Mouse (Mus musculus) olfactory bulb, adult 2 months (tissue): Measurements from ENCODE around the gene Gm20532.

Experiments
- CTCF ChIP-seq: fragments of 200-500 bp; IDR thresholded peaks from 2 replicates; pipeline ENCODE4 v1.5.1; 2012; ENCODE audit warnings: low read depth, mild to moderate bottlenecking, low read length, moderate library complexity; ENCODE audit not compliant: insufficient read depth
- POLR2A ChIP-seq: fragments of 200-500 bp; IDR thresholded peaks from 2 replicates; pipeline ENCODE4 v1.6.1; 2012; ENCODE audit warnings: mild to moderate bottlenecking, low read depth, low read length, moderate library complexity; ENCODE audit not compliant: insufficient read depth

- TF ChIP-seq CTCF, result no peak
- no peak for TF ChIP-seq POLR2A
Measured at GRCm38 (mm10) chr2:26578369-26578768, 8.1 kb upstream of the Gm20532 start.
